Mouse (Mus musculus): ENCODE measurements around the gene Vmn1r194. TPM values are rescaled to one million over a fixed set of nuclear protein-coding genes. Genes with fewer than 3 reads are reported as not detected.
"Not testable (repeated sequence)": the region's sequence is repeated elsewhere in the genome, so short reads cannot be mapped to it uniquely, and the experiment has no call there.

The Vmn1r194 gene
- polyA plus RNA-seq (2014; fragmentation: Nextera tagmentation; extraction: Ambion mirVana) = not detected in 2 replicates

GRCm38 (mm10) chr13:22243915-22244314, at the start of gene Vmn1r194:
Vmn1r194 (plus strand) TSS chr13:22244215.
- H3K9ac ChIP-seq (replicated peaks; ENCODE audit: low read length) = no peak within 1 kb of the TSS
- H3K9me3 ChIP-seq (ENCODE audit: control insufficient read depth, low read length) = no peaks in the 10 kb centered on the region
- WGBS = 58% methylated on average over 1 of the region's 1 CpGs
- ATAC-seq (ENCODE audit: low FRiP score, low TSS enrichment) (no peak), DNase-seq (no peak)
- no peaks in the 10 kb centered on the region for H3K27me3 ChIP-seq (ENCODE audit: control insufficient read depth, insufficient read depth, low read length)
- H3K4me3 ChIP-seq (replicated peaks; ENCODE audit: low read depth, low read length) = no peak within 1 kb of the TSS
- no peaks in the 10 kb centered on the region for H3K36me3 ChIP-seq (ENCODE audit: control insufficient read depth, insufficient read depth, low read length)
- H3K4me1 ChIP-seq (ENCODE audit: control insufficient read depth, insufficient read depth, low read length) = no peaks in the 10 kb centered on the region
- H3K4me2 ChIP-seq (ENCODE audit: low read length) = no peak within 1 kb of the TSS
- H3K27ac ChIP-seq (replicated peaks; ENCODE audit: low read depth, low read length) = no peak within 1 kb of the TSS

DNA sequence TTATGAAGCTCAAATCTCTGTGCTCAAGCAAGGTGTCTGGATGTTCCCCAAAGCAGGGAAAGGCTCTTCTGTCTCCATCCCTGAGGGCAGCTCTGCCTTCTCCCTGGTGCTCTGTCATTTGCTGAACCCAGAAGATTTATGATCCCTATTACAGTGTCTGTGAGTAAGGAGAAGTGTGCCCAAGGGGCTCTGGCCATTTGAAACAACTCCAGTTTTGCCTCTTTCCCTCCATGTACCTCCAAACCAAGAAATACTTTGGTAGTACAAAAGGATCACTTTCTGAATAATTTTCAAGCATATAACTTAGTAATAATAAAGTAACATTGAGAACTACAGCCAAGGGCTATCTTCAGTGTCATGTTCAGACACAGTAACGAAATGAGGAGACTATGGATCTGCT, 21.0 kb upstream of the Vmn1r194 start, which contains the start of gene Vmn1r193:
TSS of gene Vmn1r193 (minus strand) at position 101 of the 400 bp plus-strand sequence.
- WGBS = 81% methylated on average over 1 of the region's 1 CpGs

GRCm38 (mm10) chr13:22270222-22270621, 26.2 kb downstream of the Vmn1r194 start, which contains the start of gene Vmn1r195:
Vmn1r195 (plus strand) TSS chr13:22270522.
- not testable (repeated sequence) for DNase-seq; H3K4me2 ChIP-seq (ENCODE audit: low read length); ATAC-seq (ENCODE audit: low FRiP score, low TSS enrichment)

More for the DNA sequence above, 21.0 kb upstream of the Vmn1r194 start, which contains the start of gene Vmn1r193:
- H3K36me3 ChIP-seq (ENCODE audit: control insufficient read depth, insufficient read depth, low read length); H3K4me1 ChIP-seq (ENCODE audit: control insufficient read depth, insufficient read depth, low read length); H3K9me3 ChIP-seq (ENCODE audit: control insufficient read depth, low read length); H3K27ac ChIP-seq (replicated peaks; ENCODE audit: low read depth, low read length); DNase-seq; H3K4me3 ChIP-seq (replicated peaks; ENCODE audit: low read depth, low read length); H3K4me2 ChIP-seq (ENCODE audit: low read length); H3K27me3 ChIP-seq (ENCODE audit: control insufficient read depth, insufficient read depth, low read length); ATAC-seq (ENCODE audit: low FRiP score, low TSS enrichment); H3K9ac ChIP-seq (replicated peaks; ENCODE audit: low read length): not testable (repeated sequence)

GRCm38 (mm10) chr13:22271721-22272120, 27.7 kb downstream of the Vmn1r194 start:
- Histone ChIP-seq H3K36me3 (ENCODE audit: control insufficient read depth, insufficient read depth, low read length) (no peaks in the 10 kb centered on the region), H3K4me2 (ENCODE audit: low read length) (no peak overlapping the region), H3K27ac (replicated peaks; ENCODE audit: low read depth, low read length) (no peak overlapping the region), H3K27me3 (ENCODE audit: control insufficient read depth, insufficient read depth, low read length) (no peaks in the 10 kb centered on the region), H3K9me3 (ENCODE audit: control insufficient read depth, low read length) (no peaks in the 10 kb centered on the region), H3K9ac (replicated peaks; ENCODE audit: low read length) (no peak overlapping the region), H3K4me1 (ENCODE audit: control insufficient read depth, insufficient read depth, low read length) (no peaks in the 10 kb centered on the region), H3K4me3 (replicated peaks; ENCODE audit: low read depth, low read length) (no peak overlapping the region)
- 34% methylated on average over 2 of the region's 2 CpGs for WGBS
- DNase-seq (peak; percentile 48), ATAC-seq (ENCODE audit: low FRiP score, low TSS enrichment) (peak; percentile 71; the same call in 1 of the 2 replicates)

More at GRCm38 (mm10) chr13:22270222-22270621, 26.2 kb downstream of the Vmn1r194 start, which contains the start of gene Vmn1r195:
- H3K27me3 ChIP-seq (ENCODE audit: control insufficient read depth, insufficient read depth, low read length); H3K4me1 ChIP-seq (ENCODE audit: control insufficient read depth, insufficient read depth, low read length); H3K4me3 ChIP-seq (replicated peaks; ENCODE audit: low read depth, low read length); H3K9ac ChIP-seq (replicated peaks; ENCODE audit: low read length); H3K27ac ChIP-seq (replicated peaks; ENCODE audit: low read depth, low read length); H3K36me3 ChIP-seq (ENCODE audit: control insufficient read depth, insufficient read depth, low read length); H3K9me3 ChIP-seq (ENCODE audit: control insufficient read depth, low read length): not testable (repeated sequence)
- WGBS = 92% methylated on average over 1 of the region's 1 CpGs

DNA sequence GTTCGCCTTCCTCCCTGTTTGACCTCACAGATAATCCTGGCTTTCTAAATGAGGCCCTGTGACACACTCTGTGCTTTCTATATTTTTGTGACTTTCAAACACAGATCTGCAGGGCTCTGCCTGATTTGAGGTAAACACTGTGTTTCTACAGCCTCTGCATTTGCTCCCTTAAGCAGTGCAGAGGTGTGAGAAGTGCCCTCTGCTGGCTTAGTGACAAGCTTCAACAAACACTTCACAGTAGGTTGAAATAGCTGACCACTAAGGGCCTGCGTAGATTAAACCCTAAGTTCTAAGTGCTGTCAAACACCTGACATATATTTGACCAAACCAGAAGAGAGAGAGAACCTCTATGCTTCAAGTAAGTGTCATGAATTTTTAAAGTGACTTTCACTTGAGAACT, 40.6 kb downstream of the Vmn1r194 start:
- Histone ChIP-seq H3K9me3 (ENCODE audit: control insufficient read depth, low read length) (no peaks in the 10 kb centered on the region), H3K4me2 (ENCODE audit: low read length) (no peak overlapping the region), H3K9ac (replicated peaks; ENCODE audit: low read length) (no peak overlapping the region), H3K27me3 (ENCODE audit: control insufficient read depth, insufficient read depth, low read length) (no peaks in the 10 kb centered on the region), H3K27ac (replicated peaks; ENCODE audit: low read depth, low read length) (no peak overlapping the region), H3K36me3 (ENCODE audit: control insufficient read depth, insufficient read depth, low read length) (no peaks in the 10 kb centered on the region), H3K4me3 (replicated peaks; ENCODE audit: low read depth, low read length) (no peak overlapping the region), H3K4me1 (ENCODE audit: control insufficient read depth, insufficient read depth, low read length) (no peaks in the 10 kb centered on the region)
- 72% methylated on average over 2 of the region's 2 CpGs for WGBS
- ATAC-seq (ENCODE audit: low FRiP score, low TSS enrichment) = no peak
- peak; percentile 30 for DNase-seq

- no peak within 1 kb of the TSS for H3K9ac ChIP-seq (replicated peaks; ENCODE audit: low read length)
- H3K4me2 ChIP-seq (ENCODE audit: low read length) = no peak within 1 kb of the TSS
- H3K4me3 ChIP-seq (replicated peaks; ENCODE audit: low read depth, low read length) = no peak within 1 kb of the TSS
- H3K36me3 ChIP-seq (ENCODE audit: control insufficient read depth, insufficient read depth, low read length) = no peaks in the 10 kb centered on the region
- H3K27ac ChIP-seq (replicated peaks; ENCODE audit: low read depth, low read length) = no peak within 1 kb of the TSS
- ATAC-seq (ENCODE audit: low FRiP score, low TSS enrichment) (no peak), DNase-seq (no peak)
- H3K27me3 ChIP-seq (ENCODE audit: control insufficient read depth, insufficient read depth, low read length) = no peaks in the 10 kb centered on the region
- 80% methylated on average over 2 of the region's 2 CpGs for WGBS
- no peaks in the 10 kb centered on the region for H3K9me3 ChIP-seq (ENCODE audit: control insufficient read depth, low read length)
- no peaks in the 10 kb centered on the region for H3K4me1 ChIP-seq (ENCODE audit: control insufficient read depth, insufficient read depth, low read length)
Measured at GRCm38 (mm10) chr13:22289620-22290019, 45.6 kb downstream of the Vmn1r194 start, which contains the start of gene Vmn1r196. Vmn1r196 (plus strand) TSS chr13:22289920.

Small RNA genes within 50 kb of the gene (microRNA-seq; reads per million reads assigned to microRNA genes)
- gene Gm23282 (not detected), gene Gm25084 (not detected)

Other genes starting within 250 kb of the Vmn1r194 start
- gene Prss16, start 234.5 kb upstream of the Vmn1r194 start, polyA plus RNA-seq (2014; fragmentation: Nextera tagmentation; extraction: Ambion mirVana) = not detected in 2 replicates
- gene Hist1h2ah, start 208.6 kb upstream of the Vmn1r194 start, polyA plus RNA-seq (2014; fragmentation: Nextera tagmentation; extraction: Ambion mirVana) = not detected in 2 replicates
- gene Hist1h2bk, start 208.3 kb upstream of the Vmn1r194 start, polyA plus RNA-seq (2014; fragmentation: Nextera tagmentation; extraction: Ambion mirVana) = 0.86 and 1.1 TPM in 2 replicates
- gene Hist1h4i, start 202.9 kb upstream of the Vmn1r194 start, polyA plus RNA-seq (2014; fragmentation: Nextera tagmentation; extraction: Ambion mirVana) = 6.6 and 6.8 TPM in 2 replicates
- 9.4 and 11.7 TPM in 2 replicates for gene Hist1h2ag, start 201.3 kb upstream of the Vmn1r194 start, polyA plus RNA-seq (2014; fragmentation: Nextera tagmentation; extraction: Ambion mirVana)
- 4.1 and 7.9 TPM in 2 replicates for gene Hist1h2bj, start 201.0 kb upstream of the Vmn1r194 start, polyA plus RNA-seq (2014; fragmentation: Nextera tagmentation; extraction: Ambion mirVana)
- not detected in 2 replicates for gene Vmn1r188, start 159.8 kb upstream of the Vmn1r194 start, polyA plus RNA-seq (2014; fragmentation: Nextera tagmentation; extraction: Ambion mirVana)
- not detected in 2 replicates for gene Vmn1r189, start 138.4 kb upstream of the Vmn1r194 start, polyA plus RNA-seq (2014; fragmentation: Nextera tagmentation; extraction: Ambion mirVana)
- not detected in 2 replicates for gene Vmn1r191, start 60.2 kb upstream of the Vmn1r194 start, polyA plus RNA-seq (2014; fragmentation: Nextera tagmentation; extraction: Ambion mirVana)
- gene Vmn1r192, start 53.1 kb upstream of the Vmn1r194 start, polyA plus RNA-seq (2014; fragmentation: Nextera tagmentation; extraction: Ambion mirVana) = not detected in 2 replicates
- not detected in 2 replicates for gene Vmn1r193, start 21.1 kb upstream of the Vmn1r194 start, polyA plus RNA-seq (2014; fragmentation: Nextera tagmentation; extraction: Ambion mirVana)
- gene Vmn1r195, start 26.3 kb downstream of the Vmn1r194 start, polyA plus RNA-seq (2014; fragmentation: Nextera tagmentation; extraction: Ambion mirVana) = not detected in 2 replicates
- not detected in 2 replicates for gene Vmn1r196, start 45.7 kb downstream of the Vmn1r194 start, polyA plus RNA-seq (2014; fragmentation: Nextera tagmentation; extraction: Ambion mirVana)
- gene Vmn1r197, start 80.4 kb downstream of the Vmn1r194 start, polyA plus RNA-seq (2014; fragmentation: Nextera tagmentation; extraction: Ambion mirVana) = not detected in 2 replicates
- gene Vmn1r198, start 106.1 kb downstream of the Vmn1r194 start, polyA plus RNA-seq (2014; fragmentation: Nextera tagmentation; extraction: Ambion mirVana) = not detected in 2 replicates
- not detected in 2 replicates for gene Vmn1r199, start 135.6 kb downstream of the Vmn1r194 start, polyA plus RNA-seq (2014; fragmentation: Nextera tagmentation; extraction: Ambion mirVana)
- gene Vmn1r200, start 146.2 kb downstream of the Vmn1r194 start, polyA plus RNA-seq (2014; fragmentation: Nextera tagmentation; extraction: Ambion mirVana) = 0.20 TPM in 1 of 2 replicates, not detected in the other
- gene Vmn1r201, start 227.7 kb downstream of the Vmn1r194 start, polyA plus RNA-seq (2014; fragmentation: Nextera tagmentation; extraction: Ambion mirVana) = not detected in 2 replicates